Mouse (Mus musculus) telencephalon, adult 2 months (tissue): Measurements from ENCODE around the gene Kcnh7.
"Not testable (repeated sequence)": the region's sequence is repeated elsewhere in the genome, so short reads cannot be mapped to it uniquely, and the experiment has no call there.

Source experiments
- DNase-seq: peaks from one replicate; pipeline ENCODE4 v3.0.0-alpha.2; 2011; ENCODE audit warnings: low read depth, low spot score

The Kcnh7 gene

GRCm38 (mm10) chr2:62718411-62718810 is 465.7 kb downstream of the Kcnh7 start:
- peak; percentile 32 for DNase-seq

- DNase-seq = peak; percentile 58
These were observed 466.8 kb downstream of the Kcnh7 start for GRCm38 (mm10) chr2:62717270-62717669.

GRCm38 (mm10) chr2:62715260-62715659 is 468.8 kb downstream of the Kcnh7 start:
- DNase-seq = no peak

GRCm38 (mm10) chr2:62714362-62714761 is 469.7 kb downstream of the Kcnh7 start:
- not testable (repeated sequence) for DNase-seq

- DNase-seq = no peak
These were observed 474.5 kb downstream of the Kcnh7 start for GRCm38 (mm10) chr2:62709633-62710032.

GRCm38 (mm10) chr2:62706313-62706712 is 477.8 kb downstream of the Kcnh7 start:
- no peak for DNase-seq

GRCm38 (mm10) chr2:62685934-62686333 is 498.2 kb downstream of the Kcnh7 start:
- DNase-seq = peak; percentile 58

GRCm38 (mm10) chr2:62684989-62685595 is 499.0 kb downstream of the Kcnh7 start:
- DNase-seq = no peak

- DNase-seq = peak; percentile 81
These were observed 502.4 kb downstream of the Kcnh7 start for GRCm38 (mm10) chr2:62681667-62682066.

GRCm38 (mm10) chr2:62672788-62673187 is 511.3 kb downstream of the Kcnh7 start:
- no peak for DNase-seq

- DNase-seq = no peak
These were observed 513.3 kb downstream of the Kcnh7 start for GRCm38 (mm10) chr2:62670767-62671166.

GRCm38 (mm10) chr2:62670301-62670700 is 513.8 kb downstream of the Kcnh7 start:
- no peak for DNase-seq

GRCm38 (mm10) chr2:62669848-62670247 is 514.2 kb downstream of the Kcnh7 start:
- no peak for DNase-seq

GRCm38 (mm10) chr2:62665536-62665935 is 518.6 kb downstream of the Kcnh7 start:
- DNase-seq = no peak

- DNase-seq = no peak
These were observed 519.2 kb downstream of the Kcnh7 start for GRCm38 (mm10) chr2:62664839-62665238.

- peak; percentile 86 for DNase-seq
These were observed 519.9 kb downstream of the Kcnh7 start, which contains the start of gene Gca for GRCm38 (mm10) chr2:62664135-62664670. Gene Gca (plus strand): TSS chr2:62664285.

- DNase-seq = no peak
These were observed 521.5 kb downstream of the Kcnh7 start for GRCm38 (mm10) chr2:62662560-62662959.

- DNase-seq = no peak
These were observed 523.5 kb downstream of the Kcnh7 start for GRCm38 (mm10) chr2:62660565-62660964.

- DNase-seq = no peak
These were observed 528.0 kb downstream of the Kcnh7 start for GRCm38 (mm10) chr2:62656072-62656471.

- peak; percentile 66 for DNase-seq
These were observed 529.4 kb downstream of the Kcnh7 start for GRCm38 (mm10) chr2:62654519-62655338.

GRCm38 (mm10) chr2:62652466-62652865 is 531.6 kb downstream of the Kcnh7 start:
- DNase-seq = no peak

- DNase-seq = no peak
These were observed 532.2 kb downstream of the Kcnh7 start for GRCm38 (mm10) chr2:62651890-62652289.
